Mouse (Mus musculus): ENCODE data around the gene Eogt. TPM values are rescaled to one million over a fixed set of nuclear protein-coding genes. Genes with fewer than 3 reads are reported as not detected.
A peak's percentile ranks its signal among the peaks of the same experiment; 100 is the strongest.

Eogt gene
- polyA plus RNA-seq, 1 experiment from 2014 or later, result 1.8 TPM

GRCm38 (mm10) chr6:97106106-97106505 lies 42.9 kb downstream of the Eogt start:
- H3K27ac ChIP-seq (replicated peaks), result no peak overlapping the region
- no peaks in the 10 kb centered on the region for H3K4me1 ChIP-seq (replicated peaks)
- H3K9me3 ChIP-seq (replicated peaks), result no peaks in the 10 kb centered on the region
- WGBS (ENCODE audit: insufficient replicate concordance), result 58% methylated on average over 8 of the region's 8 CpGs
- no peak for ATAC-seq (ENCODE audit: insufficient read depth)
- H3K4me2 ChIP-seq, result no peak overlapping the region
- H3K27me3 ChIP-seq, result peaks cover 26% of the 10 kb centered on the region
- H3K36me3 ChIP-seq (replicated peaks), result no peaks in the 10 kb centered on the region
- H3K4me3 ChIP-seq (replicated peaks), result no peak overlapping the region
- H3K9ac ChIP-seq, result no peak overlapping the region

- WGBS (ENCODE audit: insufficient replicate concordance), result 59% methylated on average over 7 of the region's 7 CpGs
- no peaks in the 10 kb centered on the region for H3K4me1 ChIP-seq (replicated peaks)
- no peak overlapping the region for H3K9ac ChIP-seq
- no peaks in the 10 kb centered on the region for H3K9me3 ChIP-seq (replicated peaks)
- H3K27ac ChIP-seq (replicated peaks), result no peak overlapping the region
- no peak overlapping the region for H3K4me2 ChIP-seq
- no peak for ATAC-seq (ENCODE audit: insufficient read depth)
- no peak overlapping the region for H3K4me3 ChIP-seq (replicated peaks)
- H3K36me3 ChIP-seq (replicated peaks), result no peaks in the 10 kb centered on the region
- peaks cover 31% of the 10 kb centered on the region for H3K27me3 ChIP-seq
These were observed 44.6 kb downstream of the Eogt start for GRCm38 (mm10) chr6:97104264-97104852.

- Histone ChIP-seq H3K4me2 (no peak overlapping the region), H3K27ac (replicated peaks) (no peak overlapping the region), H3K4me1 (replicated peaks) (no peaks in the 10 kb centered on the region), H3K27me3 (peaks cover 31% of the 10 kb centered on the region), H3K36me3 (replicated peaks) (no peaks in the 10 kb centered on the region), H3K9ac (no peak overlapping the region), H3K4me3 (replicated peaks) (no peak overlapping the region), H3K9me3 (replicated peaks) (no peaks in the 10 kb centered on the region)
- ATAC-seq (ENCODE audit: insufficient read depth), result no peak
- WGBS (ENCODE audit: insufficient replicate concordance), result 7% methylated on average over 15 of the region's 15 CpGs
These were observed 46.9 kb downstream of the Eogt start for GRCm38 (mm10) chr6:97101958-97102702.

GRCm38 (mm10) chr6:97101190-97101957 lies 47.6 kb downstream of the Eogt start:
- Histone ChIP-seq H3K9me3 (replicated peaks) (no peaks in the 10 kb centered on the region), H3K36me3 (replicated peaks) (no peaks in the 10 kb centered on the region), H3K27ac (replicated peaks) (no peak overlapping the region), H3K4me2 (no peak overlapping the region), H3K4me3 (replicated peaks) (no peak overlapping the region), H3K27me3 (peaks cover 31% of the 10 kb centered on the region), H3K9ac (no peak overlapping the region), H3K4me1 (replicated peaks) (no peaks in the 10 kb centered on the region)
- WGBS (ENCODE audit: insufficient replicate concordance), result 16% methylated on average over 12 of the region's 12 CpGs
- no peak for ATAC-seq (ENCODE audit: insufficient read depth)

GRCm38 (mm10) chr6:97082336-97082735 lies 66.6 kb downstream of the Eogt start:
- Histone ChIP-seq H3K4me2 (no peak overlapping the region), H3K36me3 (replicated peaks) (no peaks in the 10 kb centered on the region), H3K4me3 (replicated peaks) (no peak overlapping the region), H3K9ac (no peak overlapping the region), H3K27ac (replicated peaks) (no peak overlapping the region), H3K4me1 (replicated peaks) (no peaks in the 10 kb centered on the region), H3K9me3 (replicated peaks) (no peaks in the 10 kb centered on the region), H3K27me3 (no peaks in the 10 kb centered on the region)
- 73% methylated on average over 2 of the region's 2 CpGs for WGBS (ENCODE audit: insufficient replicate concordance)
- no peak for ATAC-seq (ENCODE audit: insufficient read depth)

GRCm38 (mm10) chr6:97080016-97080415 lies 69.0 kb downstream of the Eogt start:
- no peaks in the 10 kb centered on the region for H3K9me3 ChIP-seq (replicated peaks)
- 49% methylated on average over 9 of the region's 9 CpGs for WGBS (ENCODE audit: insufficient replicate concordance)
- H3K4me1 ChIP-seq (replicated peaks), result no peaks in the 10 kb centered on the region
- H3K27me3 ChIP-seq, result no peaks in the 10 kb centered on the region
- no peaks in the 10 kb centered on the region for H3K36me3 ChIP-seq (replicated peaks)
- H3K4me2 ChIP-seq, result no peak overlapping the region
- ATAC-seq (ENCODE audit: insufficient read depth), result no peak
- no peak overlapping the region for H3K4me3 ChIP-seq (replicated peaks)
- H3K9ac ChIP-seq, result no peak overlapping the region
- H3K27ac ChIP-seq (replicated peaks), result no peak overlapping the region

- peaks cover 36% of the 10 kb centered on the region for H3K27me3 ChIP-seq
- no peaks in the 10 kb centered on the region for H3K4me1 ChIP-seq (replicated peaks)
- peak within 1 kb of the TSS; percentile 46 for H3K4me2 ChIP-seq
- no peak within 1 kb of the TSS for H3K27ac ChIP-seq (replicated peaks)
- H3K4me3 ChIP-seq (replicated peaks), result no peak within 1 kb of the TSS; the same call in 1 of the 2 replicates
- no peaks in the 10 kb centered on the region for H3K9me3 ChIP-seq (replicated peaks)
- ATAC-seq (ENCODE audit: insufficient read depth), result no peak
- WGBS (ENCODE audit: insufficient replicate concordance), result 2% methylated on average over 30 of the region's 30 CpGs
- H3K9ac ChIP-seq, result no peak within 1 kb of the TSS
- no peaks in the 10 kb centered on the region for H3K36me3 ChIP-seq (replicated peaks)
These were observed 88.8 kb downstream of the Eogt start, which contains the start of gene Fam19a4 for GRCm38 (mm10) chr6:97060074-97060681. Gene Fam19a4 (minus strand): TSS chr6:97060413.

Other genes starting within 250 kb of the Eogt start
- not detected in 2 replicates for gene Fam19a4, start 88.8 kb downstream of the Eogt start, polyA plus RNA-seq (2015; fragmentation: Nextera tagmentation; extraction: Ambion mirVana)
- 12.5 and 13.2 TPM in 2 replicates for gene Tmf1, start 29.9 kb upstream of the Eogt start, polyA plus RNA-seq (2015; fragmentation: Nextera tagmentation; extraction: Ambion mirVana)
- gene Uba3, start 56.5 kb upstream of the Eogt start, polyA plus RNA-seq (2015; fragmentation: Nextera tagmentation; extraction: Ambion mirVana), result 23.4 and 26.0 TPM in 2 replicates
- gene Arl6ip5, start 61.5 kb upstream of the Eogt start, polyA plus RNA-seq (2015; fragmentation: Nextera tagmentation; extraction: Ambion mirVana), result 33.5 and 34.6 TPM in 2 replicates
- gene Lmod3, start 103.6 kb upstream of the Eogt start, polyA plus RNA-seq (2015; fragmentation: Nextera tagmentation; extraction: Ambion mirVana), result 0.26 and 0.47 TPM in 2 replicates

Data from liver, embryonic 15.5 days (tissue).